Mouse (Mus musculus): ENCODE measurements at regions not wholly inside any gene's neighbourhood (a gene's known extent, or its start where the extent isn't known, plus 50 kb on each side); places are given as distances from the start of the nearest gene placed in this dataset.

DNA sequence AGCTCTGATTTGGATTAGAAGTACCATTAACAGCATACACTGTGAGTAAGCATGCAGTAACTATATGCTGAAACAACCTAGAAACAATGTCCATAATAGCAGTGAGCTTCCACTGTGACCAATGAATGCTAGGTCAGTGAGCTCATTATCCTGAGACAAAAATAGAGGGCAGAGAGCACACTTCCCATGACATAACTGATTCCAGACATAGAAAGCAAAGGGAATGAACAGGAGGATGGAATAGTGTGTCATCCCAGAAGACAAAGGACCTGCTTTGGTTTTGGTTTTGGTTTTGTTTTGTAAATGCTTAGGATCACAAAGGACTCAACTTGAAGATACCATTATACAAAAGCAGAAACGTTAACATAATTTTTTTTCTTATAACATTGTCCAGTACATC is 150.8 kb upstream of the Nr3c2 start:
- DNase-seq, result no peak
- Histone ChIP-seq H3K36me3 (no peaks in the 10 kb centered on the region), H3K4me3 (replicated peaks) (no peak overlapping the region), H3K9ac (no peak overlapping the region), H3K9me3 (replicated peaks) (no peaks in the 10 kb centered on the region), H3K27ac (no peak overlapping the region), H3K27me3 (no peaks in the 10 kb centered on the region), H3K4me2 (no peak overlapping the region), H3K4me1 (replicated peaks) (no peaks in the 10 kb centered on the region)
- 33% methylated on average over 1 of the region's 1 CpGs for WGBS (ENCODE audit: insufficient replicate concordance)
- no peak for ATAC-seq (ENCODE audit: low read depth)

DNA sequence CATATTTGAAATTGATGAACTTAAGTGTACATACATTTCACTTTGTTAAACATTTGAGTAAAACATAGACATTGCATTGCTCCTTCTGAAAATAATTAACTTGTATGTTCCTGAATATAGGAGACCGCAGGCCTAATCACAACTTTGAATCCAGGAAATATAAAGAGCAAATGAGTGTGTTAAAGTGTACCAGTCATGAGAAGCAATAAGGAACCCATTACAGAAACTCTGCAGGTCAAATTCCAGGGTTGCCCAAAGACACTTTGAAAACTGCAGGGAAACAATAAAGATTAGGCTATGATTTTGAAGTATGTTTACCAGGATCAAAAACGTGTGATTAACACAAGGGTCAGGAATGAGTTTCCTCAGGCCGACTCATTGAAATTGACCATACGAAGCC is 149.0 kb upstream of the Nr3c2 start:
- H3K9me3 ChIP-seq (replicated peaks), result no peaks in the 10 kb centered on the region
- H3K27me3 ChIP-seq, result no peaks in the 10 kb centered on the region
- H3K36me3 ChIP-seq, result no peaks in the 10 kb centered on the region
- H3K4me1 ChIP-seq (replicated peaks), result no peaks in the 10 kb centered on the region
- H3K4me3 ChIP-seq (replicated peaks), result no peak overlapping the region
- ATAC-seq (ENCODE audit: low read depth), result no peak
- no peak for DNase-seq
- no peak overlapping the region for H3K27ac ChIP-seq
- H3K4me2 ChIP-seq, result no peak overlapping the region
- H3K9ac ChIP-seq, result no peak overlapping the region
- WGBS (ENCODE audit: insufficient replicate concordance), result 58% methylated on average over 4 of the region's 4 CpGs

- WGBS (ENCODE audit: insufficient replicate concordance), result 70% methylated on average over 3 of the region's 3 CpGs
- no peaks in the 10 kb centered on the region for H3K4me1 ChIP-seq (replicated peaks)
- H3K36me3 ChIP-seq, result no peaks in the 10 kb centered on the region
- no peaks in the 10 kb centered on the region for H3K9me3 ChIP-seq (replicated peaks)
- no peak overlapping the region for H3K4me2 ChIP-seq
- DNase-seq, result no peak
- no peak for ATAC-seq (ENCODE audit: low read depth)
- H3K27me3 ChIP-seq, result no peaks in the 10 kb centered on the region
- H3K4me3 ChIP-seq (replicated peaks), result no peak overlapping the region
- H3K27ac ChIP-seq, result no peak overlapping the region
- no peak overlapping the region for H3K9ac ChIP-seq
Observed at GRCm38 (mm10) chr8:76754166-76754565, 145.1 kb upstream of the Nr3c2 start.

DNA sequence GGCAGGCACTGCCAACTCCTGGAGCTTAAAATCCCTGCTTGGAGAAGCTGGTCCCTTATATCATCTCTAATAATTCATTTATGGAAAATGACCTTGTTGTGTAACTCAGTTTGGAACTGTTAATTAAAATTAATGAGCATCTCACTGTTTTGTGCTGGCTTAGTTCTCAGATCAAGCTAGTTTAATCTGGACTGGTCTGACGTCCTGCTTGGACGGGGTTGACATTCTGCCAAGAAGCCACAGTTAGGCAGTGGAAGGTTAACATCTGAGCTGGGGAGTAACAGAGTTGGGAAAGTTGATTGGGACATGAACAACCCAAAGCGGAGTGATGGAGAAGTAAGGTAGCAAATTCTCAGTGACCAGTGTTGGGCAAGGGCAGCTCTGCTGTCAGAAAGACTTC is 135.0 kb upstream of the Nr3c2 start:
- Histone ChIP-seq H3K9ac (no peak overlapping the region), H3K9me3 (replicated peaks) (no peaks in the 10 kb centered on the region), H3K27ac (no peak overlapping the region), H3K36me3 (no peaks in the 10 kb centered on the region), H3K4me2 (no peak overlapping the region), H3K4me3 (replicated peaks) (no peak overlapping the region), H3K27me3 (no peaks in the 10 kb centered on the region), H3K4me1 (replicated peaks) (no peaks in the 10 kb centered on the region)
- DNase-seq, result no peak
- WGBS (ENCODE audit: insufficient replicate concordance), result 59% methylated on average over 3 of the region's 3 CpGs
- ATAC-seq (ENCODE audit: low read depth), result no peak

DNA sequence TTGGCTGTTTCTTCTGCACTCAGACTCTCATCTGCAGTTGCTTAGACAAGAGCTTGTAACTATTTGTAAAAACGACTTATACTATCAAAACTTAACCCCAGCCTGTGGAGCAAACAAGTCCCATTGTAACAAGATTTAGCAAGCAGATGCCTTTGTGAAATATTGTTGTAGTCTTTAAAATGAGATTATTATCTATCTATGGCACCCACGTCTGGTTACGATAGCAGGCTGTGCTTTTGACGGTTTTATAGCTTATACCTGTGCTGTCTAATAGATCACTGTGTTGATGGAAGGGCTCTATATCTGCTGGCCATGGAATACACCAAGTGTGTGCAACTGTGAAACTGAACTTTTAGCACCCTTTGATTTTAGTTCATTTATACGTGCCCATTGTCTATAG is 130.9 kb upstream of the Nr3c2 start:
- no peaks in the 10 kb centered on the region for H3K4me1 ChIP-seq (replicated peaks)
- no peaks in the 10 kb centered on the region for H3K27me3 ChIP-seq
- ATAC-seq (ENCODE audit: low read depth) (no peak), DNase-seq (no peak)
- no peaks in the 10 kb centered on the region for H3K36me3 ChIP-seq
- no peak overlapping the region for H3K9ac ChIP-seq
- 61% methylated on average over 5 of the region's 5 CpGs for WGBS (ENCODE audit: insufficient replicate concordance)
- no peak overlapping the region for H3K27ac ChIP-seq
- H3K4me2 ChIP-seq, result no peak overlapping the region
- no peak overlapping the region for H3K4me3 ChIP-seq (replicated peaks)
- no peaks in the 10 kb centered on the region for H3K9me3 ChIP-seq (replicated peaks)

GRCm38 (mm10) chr8:76787744-76788143 is 111.5 kb upstream of the Nr3c2 start:
- no peak overlapping the region for H3K27ac ChIP-seq
- H3K27me3 ChIP-seq, result no peaks in the 10 kb centered on the region
- no peak overlapping the region for H3K9ac ChIP-seq
- no peak overlapping the region for H3K4me2 ChIP-seq
- no peaks in the 10 kb centered on the region for H3K4me1 ChIP-seq (replicated peaks)
- DNase-seq (no peak), ATAC-seq (ENCODE audit: low read depth) (no peak)
- no peaks in the 10 kb centered on the region for H3K36me3 ChIP-seq
- no peaks in the 10 kb centered on the region for H3K9me3 ChIP-seq (replicated peaks)
- 51% methylated on average over 1 of the region's 1 CpGs for WGBS (ENCODE audit: insufficient replicate concordance)
- no peak overlapping the region for H3K4me3 ChIP-seq (replicated peaks)

DNA sequence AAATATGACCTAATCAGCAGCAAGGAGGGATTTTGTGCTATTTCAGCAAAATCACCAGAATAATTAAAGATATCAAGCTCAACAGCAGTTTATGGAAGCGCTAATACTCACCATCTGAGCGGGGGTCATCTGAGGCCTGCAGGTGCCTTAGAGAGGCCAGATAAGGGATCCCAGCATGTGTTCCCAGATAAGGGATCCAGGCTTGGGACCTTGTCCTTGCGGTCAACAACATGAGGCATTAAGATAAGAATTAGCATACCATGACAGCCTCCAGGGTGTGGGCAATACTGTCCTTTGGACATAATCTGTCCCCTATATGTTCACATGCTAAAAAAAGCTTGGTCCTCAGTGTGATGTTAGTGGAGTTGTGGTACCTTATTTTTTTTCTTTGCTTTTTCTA is 105.4 kb upstream of the Nr3c2 start:
- no peaks in the 10 kb centered on the region for H3K36me3 ChIP-seq
- no peaks in the 10 kb centered on the region for H3K27me3 ChIP-seq
- H3K4me1 ChIP-seq (replicated peaks), result 0 out of 2 replicates have a peak, but pooled peaks cover 3% of the 10 kb centered on the region
- H3K27ac ChIP-seq, result no peak overlapping the region
- no peak overlapping the region for H3K4me3 ChIP-seq (replicated peaks)
- H3K9ac ChIP-seq, result no peak overlapping the region
- peak; percentile 97 for ATAC-seq (ENCODE audit: low read depth)
- no peaks in the 10 kb centered on the region for H3K9me3 ChIP-seq (replicated peaks)
- peak; percentile 60 for DNase-seq
- WGBS (ENCODE audit: insufficient replicate concordance), result 31% methylated on average over 3 of the region's 3 CpGs
- no peak overlapping the region for H3K4me2 ChIP-seq

DNA sequence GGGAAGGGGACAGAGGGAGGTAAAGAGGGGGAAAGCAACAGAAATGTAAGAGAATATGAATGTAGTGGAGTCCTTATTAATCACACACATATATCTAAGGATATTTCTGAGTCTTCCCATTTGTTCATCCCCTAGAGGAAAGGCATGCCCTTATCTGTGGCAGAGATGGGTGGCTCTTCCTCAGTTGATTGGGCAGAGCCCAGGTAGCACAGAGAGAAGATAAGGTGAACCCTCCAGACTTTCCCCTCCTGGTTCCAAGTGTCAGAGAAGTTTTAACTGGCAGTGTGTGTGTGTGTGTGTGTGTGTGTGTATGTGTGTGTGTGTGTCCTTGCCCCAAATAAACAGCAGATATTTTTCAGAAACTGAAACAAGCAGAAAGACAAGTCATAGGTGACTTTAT is 99.2 kb upstream of the Nr3c2 start:
- Histone ChIP-seq H3K9me3 (replicated peaks) (no peaks in the 10 kb centered on the region), H3K4me1 (replicated peaks) (no peaks in the 10 kb centered on the region), H3K4me3 (replicated peaks) (no peak overlapping the region), H3K9ac (no peak overlapping the region), H3K27me3 (no peaks in the 10 kb centered on the region), H3K36me3 (no peaks in the 10 kb centered on the region), H3K4me2 (no peak overlapping the region), H3K27ac (no peak overlapping the region)
- ATAC-seq (ENCODE audit: low read depth), result no peak
- DNase-seq, result no peak

- DNase-seq (no peak), ATAC-seq (ENCODE audit: low read depth) (no peak)
- Histone ChIP-seq H3K9me3 (replicated peaks) (no peaks in the 10 kb centered on the region), H3K4me3 (replicated peaks) (no peak overlapping the region), H3K9ac (no peak overlapping the region), H3K36me3 (no peaks in the 10 kb centered on the region), H3K4me2 (no peak overlapping the region), H3K27ac (no peak overlapping the region), H3K4me1 (replicated peaks) (no peaks in the 10 kb centered on the region), H3K27me3 (no peaks in the 10 kb centered on the region)
- 53% methylated on average over 2 of the region's 2 CpGs for WGBS (ENCODE audit: insufficient replicate concordance)
Observed at GRCm38 (mm10) chr8:76823456-76823855, 75.8 kb upstream of the Nr3c2 start.
